Mouse (Mus musculus) heart, postnatal 36 days (tissue): ENCODE measurements around the gene Pax5. TPM values are rescaled to one million over a fixed set of nuclear protein-coding genes. Genes with fewer than 3 reads are reported as not detected.
"Not testable (repeated sequence)": the region's sequence is repeated elsewhere in the genome, so short reads cannot be mapped to it uniquely, and the experiment has no call there.

Experiments used
- DNase-seq, 2 experiments: peaks; one replicate each; pipeline ENCODE4 v3.0.0; 2021 to 2022
- intact Hi-C: fragments of 180-260 bp; cut with DNase I; formaldehyde crosslinking; loops from one replicate; pipeline ENCODE4 v1.15.1; 2025
- total RNA-seq, 2 experiments: library from RNA; stranded (reverse); gene quantifications; 2 replicates each; pipeline ENCODE4 v1.2.3; 2021

Gene Pax5
- total RNA-seq: under 1 TPM; 0.72 to 0.73 TPM

DNA sequence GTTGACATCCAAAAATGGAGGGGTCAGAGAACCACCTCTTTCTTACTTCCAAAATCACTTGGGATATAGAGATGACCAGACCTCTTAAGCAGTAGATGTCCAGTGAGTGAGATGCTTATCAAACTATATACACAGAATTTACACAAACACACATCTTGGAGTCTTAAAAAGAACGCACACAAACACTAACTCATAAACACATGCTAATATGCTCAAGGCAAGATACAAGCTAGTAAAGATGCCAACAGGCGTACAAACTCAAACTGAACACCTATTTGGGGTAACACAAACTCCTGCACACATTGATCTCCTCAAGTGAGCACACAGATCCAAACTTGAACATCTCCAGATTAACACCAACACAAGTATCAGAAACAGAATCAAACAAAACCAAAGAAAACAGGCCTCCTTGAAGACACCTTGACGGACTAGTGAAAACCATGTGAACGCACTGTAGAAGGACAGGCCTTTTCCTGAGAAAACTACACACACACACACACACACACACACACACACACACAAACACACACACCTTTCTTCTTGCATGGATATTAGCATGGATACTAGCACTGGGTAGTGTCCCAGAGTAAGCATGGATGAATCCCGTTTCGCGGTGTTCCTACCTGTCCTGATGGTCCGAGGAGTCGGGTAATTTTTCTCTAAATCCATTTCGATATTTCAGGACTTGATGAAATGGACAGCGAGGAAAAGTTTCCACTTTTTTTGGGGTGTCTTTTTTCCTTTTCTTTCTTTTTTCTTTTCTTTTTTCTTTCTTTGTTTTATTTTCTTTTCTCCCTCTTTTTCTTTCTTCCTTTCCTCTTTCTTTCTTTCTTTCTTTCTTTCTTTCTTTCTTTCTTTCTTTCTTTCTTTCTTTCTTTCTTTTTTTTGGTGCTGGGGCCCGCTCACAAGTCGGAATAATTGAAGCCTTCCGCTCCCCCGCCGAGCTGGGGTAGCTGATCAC lies at the start of gene Pax5:
Gene Pax5 (minus strand): TSS at position 748 of the 961 bp plus-strand sequence.
- DNase-seq: no peak
- intact Hi-C loops: no loop called here

DNA sequence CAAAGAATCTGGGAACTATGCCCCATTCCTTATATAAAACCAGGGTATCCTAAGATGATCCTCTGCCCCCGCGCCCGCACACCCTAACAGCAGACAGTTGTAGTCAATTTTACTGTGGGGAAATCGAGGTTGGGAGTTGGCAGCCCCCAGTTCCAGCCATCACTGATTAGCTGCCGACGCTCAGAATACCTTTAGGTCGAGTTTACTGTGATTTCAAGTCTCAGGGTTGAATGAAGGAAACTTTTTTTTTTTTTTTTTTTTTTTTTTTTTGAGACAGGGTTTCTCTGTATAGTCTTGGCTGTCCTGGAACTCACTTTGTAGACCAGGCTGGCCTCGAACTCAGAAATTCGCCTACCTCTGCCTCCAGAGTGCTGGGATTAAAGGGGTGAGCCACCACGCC lies 46.8 kb upstream of the Pax5 start:
- DNase-seq: not testable (repeated sequence)
- intact Hi-C loops: loop anchor here (5.0 to 10.0 kb wide), 5 partner anchors 130 to 648 kb away; partner anchors contain the start of genes Slc25a51 and Tomm5

DNA sequence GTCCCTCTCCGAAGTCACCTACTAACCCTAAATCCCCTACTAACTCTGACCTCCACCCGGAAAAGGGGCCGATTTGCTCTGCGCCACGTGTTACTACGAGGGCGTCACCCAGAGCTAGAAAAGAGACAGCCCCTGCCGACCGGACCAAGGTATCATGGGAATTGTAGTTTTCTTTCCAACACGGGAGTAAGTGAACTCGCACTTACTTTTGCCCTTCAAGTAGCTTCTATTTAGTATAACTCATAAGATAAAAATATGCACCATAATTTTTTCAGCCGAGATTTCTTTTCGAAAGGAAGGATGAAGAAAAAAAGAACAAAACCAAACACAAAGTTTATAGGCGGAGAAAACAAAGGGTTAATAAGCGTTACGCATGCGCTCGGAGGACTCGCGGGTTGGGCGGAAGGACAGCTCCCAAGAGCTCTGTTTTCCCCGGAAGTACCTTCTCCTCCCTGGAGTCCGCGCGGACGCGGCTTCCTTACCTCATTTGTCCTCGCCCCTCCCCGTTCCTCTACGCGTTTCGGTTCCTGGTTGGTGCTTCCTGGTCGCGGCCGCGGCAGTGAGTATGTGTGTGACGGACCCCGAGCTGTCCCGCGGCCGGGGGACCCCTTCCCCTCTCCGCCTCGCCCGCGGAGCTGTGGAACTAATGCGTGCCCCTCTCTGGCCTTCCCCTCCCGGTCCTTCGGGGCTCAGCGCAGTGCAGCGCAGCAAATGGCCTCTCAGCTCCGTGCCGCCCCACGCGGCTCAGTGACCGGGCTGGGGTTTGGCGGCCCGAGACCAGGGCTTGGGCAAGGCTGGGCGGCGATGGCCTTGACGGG lies 46.1 kb upstream of the Pax5 start:
- intact Hi-C loops: loop anchor here (5.0 to 10.0 kb wide), 5 partner anchors 131 to 648 kb away; partner anchors contain the start of genes Slc25a51 and Tomm5
- peak; percentile 86 to 92 for DNase-seq

DNA sequence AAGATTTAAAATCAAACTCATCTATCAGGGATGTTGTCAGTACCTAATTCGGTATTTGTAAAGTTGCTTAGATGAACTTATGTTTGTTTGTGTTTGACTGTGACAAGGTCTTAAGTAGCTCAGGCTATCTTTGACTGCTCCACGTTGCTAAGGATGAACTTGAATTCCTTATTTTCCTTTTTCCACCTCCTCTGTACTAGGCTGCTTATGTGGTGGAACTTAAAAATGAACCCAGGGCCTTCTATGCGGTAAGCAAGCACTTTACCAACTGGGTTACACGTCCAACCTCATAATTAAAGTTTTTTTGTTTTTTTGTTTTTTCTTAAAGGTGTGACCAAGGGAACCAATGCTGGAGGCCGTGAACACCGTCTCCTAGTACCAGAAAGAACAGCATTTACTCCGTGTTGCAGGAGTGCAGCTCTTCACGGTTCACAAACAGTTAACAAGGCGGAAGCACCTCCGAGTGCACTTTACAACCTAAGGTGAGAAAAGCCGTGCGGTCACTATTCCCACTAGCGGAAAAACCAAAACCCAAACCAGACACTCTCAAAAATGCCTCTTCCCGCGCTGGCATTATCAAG lies 45.4 kb upstream of the Pax5 start, which contains the start of gene Zcchc7:
Gene Zcchc7 (plus strand): TSS at position 325 of the 581 bp plus-strand sequence.
- intact Hi-C loops: loop anchor here (5.0 to 10.0 kb wide), 5 partner anchors 132 to 649 kb away; partner anchors contain the start of genes Slc25a51 and Tomm5

GRCm38 (mm10) chr4:44740471-44740870 lies 30.2 kb upstream of the Pax5 start:
- no peak for DNase-seq
- intact Hi-C loops: no loop called here

More for the DNA sequence above, 45.4 kb upstream of the Pax5 start, which contains the start of gene Zcchc7:
- no peak for DNase-seq

DNA sequence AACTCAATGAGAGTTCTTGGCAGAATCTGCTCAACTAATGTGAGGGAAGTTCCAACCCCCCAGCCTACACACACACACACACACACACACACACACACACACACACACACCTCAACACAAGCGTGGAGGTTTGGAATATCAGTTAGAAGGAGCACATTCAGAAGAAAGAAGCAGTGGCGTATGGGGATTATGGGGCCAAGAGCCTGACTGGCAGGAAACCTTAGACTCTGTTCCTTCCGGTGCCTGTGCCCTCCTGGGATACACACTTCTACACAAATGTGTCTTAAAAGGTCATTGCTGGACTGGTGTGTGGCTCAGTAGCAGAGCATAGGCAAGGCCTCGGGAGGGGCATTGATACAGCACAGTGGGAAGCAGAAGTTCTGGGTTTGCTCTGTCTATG lies 10.9 kb upstream of the Pax5 start:
- intact Hi-C loops: no loop called here
- no peak for DNase-seq

GRCm38 (mm10) chr4:44720046-44720445 lies 9.8 kb upstream of the Pax5 start:
- no peak for DNase-seq
- intact Hi-C loops: no loop called here

DNA sequence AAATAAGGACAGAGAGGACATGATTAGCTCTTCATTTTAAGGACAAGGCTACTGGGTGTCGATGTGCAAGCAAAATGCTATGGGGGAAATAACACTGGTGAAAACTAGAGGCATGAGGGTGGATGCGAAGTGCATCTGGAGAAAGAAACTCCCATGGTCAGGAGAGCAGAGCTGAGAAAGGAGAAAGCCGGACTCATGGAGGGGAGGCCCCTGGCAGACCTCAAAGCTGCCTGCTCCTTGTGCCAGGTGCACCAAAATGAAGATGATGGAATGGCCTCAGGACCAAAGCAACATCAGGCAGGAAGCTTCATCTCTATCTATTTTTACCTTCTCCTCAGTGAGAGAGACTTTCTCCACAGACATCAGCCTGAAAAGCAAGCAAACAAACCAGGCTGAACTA lies 7.4 kb upstream of the Pax5 start:
- intact Hi-C loops: no loop called here
- no peak for DNase-seq

- no peak for DNase-seq
- intact Hi-C loops: no loop called here
Measured at GRCm38 (mm10) chr4:44716391-44716790, 6.1 kb upstream of the Pax5 start.

DNA sequence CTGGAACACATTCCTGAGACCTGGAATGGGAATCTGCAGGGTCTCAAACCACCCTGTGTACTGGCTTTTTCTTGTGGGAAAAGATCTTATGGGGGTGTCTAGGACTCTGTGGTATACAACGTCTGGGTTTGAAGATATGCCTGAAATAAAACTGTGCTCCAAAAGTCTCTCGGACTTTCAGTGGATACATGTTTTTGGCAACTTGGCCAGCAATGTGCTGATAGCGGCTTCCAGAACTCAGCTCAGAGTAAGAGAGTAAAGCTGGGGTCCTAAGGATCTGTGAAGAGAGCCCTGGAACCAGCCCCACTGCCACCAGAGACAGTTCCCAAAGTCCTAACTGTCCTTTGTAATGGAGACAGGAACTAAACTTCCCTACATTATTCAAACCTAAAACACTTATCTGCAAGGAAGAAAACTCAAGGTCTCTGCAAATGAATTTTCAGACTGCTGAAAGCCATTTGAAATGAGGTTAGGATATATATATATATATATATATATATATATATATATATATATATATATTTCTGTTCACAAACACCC lies 5.4 kb upstream of the Pax5 start:
- intact Hi-C loops: no loop called here
- DNase-seq: no peak

- intact Hi-C loops: no loop called here
- no peak for DNase-seq
Measured at GRCm38 (mm10) chr4:44714111-44714621, 3.9 kb upstream of the Pax5 start.

DNA sequence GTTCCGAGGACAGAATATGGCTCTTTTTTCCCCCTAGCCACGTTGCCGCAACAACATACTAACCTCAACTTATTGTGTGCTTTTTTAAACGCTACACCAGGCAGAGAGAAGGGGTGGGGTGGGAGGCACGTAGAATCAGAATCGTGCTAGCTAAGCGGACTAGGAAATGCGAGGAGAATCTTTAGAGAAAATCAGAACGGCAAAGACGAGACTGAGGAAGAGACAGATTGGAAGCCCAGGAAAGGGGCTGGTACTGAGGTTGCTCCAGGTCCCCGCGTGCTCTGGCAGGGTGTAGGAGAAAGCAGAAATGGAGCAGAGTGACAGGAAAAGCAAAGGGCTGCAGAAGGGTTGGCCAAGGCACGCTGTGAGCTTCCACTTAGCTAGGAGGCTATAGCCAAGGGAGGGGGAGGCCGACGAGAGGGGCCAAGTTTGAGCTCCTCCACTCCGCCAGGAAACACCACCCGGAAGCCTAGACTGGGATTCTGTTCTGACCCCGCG lies 3.3 kb upstream of the Pax5 start:
- no peak for DNase-seq
- intact Hi-C loops: no loop called here

DNA sequence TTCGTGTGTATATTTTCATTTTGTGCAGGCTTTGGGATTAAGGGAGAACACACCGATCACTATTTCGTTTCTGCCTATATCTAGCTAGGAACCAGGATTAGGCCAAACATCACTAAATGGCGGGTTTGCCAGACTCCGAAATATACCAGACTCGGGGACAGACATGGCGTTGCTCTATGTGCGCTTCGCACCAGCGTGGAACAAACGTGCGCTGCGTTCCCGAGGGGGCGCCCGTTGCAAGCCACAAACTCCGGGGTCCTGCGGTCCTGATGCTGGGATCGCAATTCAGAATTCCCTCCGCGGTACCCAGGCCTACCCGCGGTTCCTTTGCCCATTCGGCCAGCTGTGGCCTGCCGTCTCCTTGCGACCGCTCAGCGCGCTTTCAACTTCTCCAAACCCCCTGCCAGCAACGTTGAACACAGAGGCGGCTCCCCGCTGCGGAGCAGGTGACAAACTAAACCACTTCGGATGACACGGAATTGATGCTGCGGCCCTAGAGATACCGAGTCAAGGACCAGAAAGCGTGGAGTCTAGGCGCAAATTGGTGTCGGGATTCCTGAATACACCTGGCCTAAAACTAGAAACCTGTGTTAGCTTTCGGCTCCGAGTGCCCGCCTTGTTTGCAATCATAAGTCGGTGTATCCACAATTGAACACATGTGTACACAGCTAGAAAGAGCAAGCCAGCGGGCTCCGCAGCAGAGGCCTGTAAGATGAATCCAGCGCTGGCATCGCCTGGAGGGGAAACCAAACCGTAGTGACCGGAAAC lies 2.7 kb upstream of the Pax5 start:
- peak; percentile 12 to 31 for DNase-seq
- intact Hi-C loops: no loop called here

GRCm38 (mm10) chr4:44712051-44712700 lies 1.9 kb upstream of the Pax5 start:
- intact Hi-C loops: no loop called here
- DNase-seq: peak in 1 of 2 experiments; percentile 7

DNA sequence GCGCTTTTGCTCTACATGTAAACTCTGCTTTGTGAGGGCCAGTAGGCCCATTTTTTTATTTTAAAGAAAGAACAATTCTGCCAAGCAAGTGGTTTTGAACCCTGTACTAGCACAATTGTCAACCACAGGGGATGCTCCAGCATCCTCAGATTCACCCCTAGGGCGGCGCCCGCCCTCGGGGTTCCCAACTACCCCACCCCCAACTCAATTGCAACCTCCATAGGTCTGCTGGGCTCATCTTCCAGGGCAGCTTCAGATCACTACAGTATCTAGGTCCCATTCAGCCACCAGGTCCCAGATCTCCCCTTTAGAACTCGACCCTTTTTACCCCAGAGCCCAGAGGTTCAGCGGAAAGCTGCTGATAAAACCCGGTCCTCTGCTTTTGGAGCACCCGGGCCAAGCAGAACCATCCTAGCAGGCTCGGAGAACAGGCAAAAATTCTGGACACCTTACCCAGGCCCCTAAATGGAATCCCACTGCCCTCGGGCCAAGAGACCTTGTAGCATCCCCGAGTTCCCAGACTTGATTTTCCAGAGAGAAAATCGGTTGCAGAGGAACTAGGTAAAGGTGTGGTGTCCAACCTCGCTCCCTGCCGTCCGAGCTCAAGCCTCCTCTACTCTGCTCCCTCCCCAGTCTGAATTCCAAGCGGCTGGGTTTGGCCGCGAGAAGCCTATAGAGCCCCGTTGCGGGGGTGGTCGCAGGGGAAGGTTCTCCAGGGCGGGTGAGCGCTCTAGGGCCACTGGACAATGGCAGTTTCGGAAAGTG lies 1.0 kb upstream of the Pax5 start:
- intact Hi-C loops: no loop called here
- no peak for DNase-seq

DNA sequence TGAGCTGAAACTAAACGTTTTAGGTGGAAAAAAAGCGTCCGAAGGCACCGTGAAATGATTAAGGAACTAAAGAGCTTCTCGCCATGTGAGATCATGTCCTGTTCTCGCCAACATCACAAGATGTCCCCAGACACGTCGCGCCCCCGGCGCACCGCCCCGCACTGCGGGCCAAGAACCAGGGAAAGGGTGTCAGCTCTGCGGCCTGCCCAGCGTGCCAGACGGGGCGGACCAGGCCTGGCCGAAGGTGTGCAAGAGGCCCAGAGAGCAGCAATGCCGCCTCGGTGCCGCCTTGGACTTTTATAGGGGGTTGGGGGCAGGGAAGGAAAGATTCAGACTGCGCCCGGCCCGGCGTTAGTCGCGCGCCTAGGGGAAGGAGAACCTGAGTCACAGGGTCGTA lies 412 bp upstream of the Pax5 start:
- intact Hi-C loops: no loop called here
- DNase-seq: no peak

DNA sequence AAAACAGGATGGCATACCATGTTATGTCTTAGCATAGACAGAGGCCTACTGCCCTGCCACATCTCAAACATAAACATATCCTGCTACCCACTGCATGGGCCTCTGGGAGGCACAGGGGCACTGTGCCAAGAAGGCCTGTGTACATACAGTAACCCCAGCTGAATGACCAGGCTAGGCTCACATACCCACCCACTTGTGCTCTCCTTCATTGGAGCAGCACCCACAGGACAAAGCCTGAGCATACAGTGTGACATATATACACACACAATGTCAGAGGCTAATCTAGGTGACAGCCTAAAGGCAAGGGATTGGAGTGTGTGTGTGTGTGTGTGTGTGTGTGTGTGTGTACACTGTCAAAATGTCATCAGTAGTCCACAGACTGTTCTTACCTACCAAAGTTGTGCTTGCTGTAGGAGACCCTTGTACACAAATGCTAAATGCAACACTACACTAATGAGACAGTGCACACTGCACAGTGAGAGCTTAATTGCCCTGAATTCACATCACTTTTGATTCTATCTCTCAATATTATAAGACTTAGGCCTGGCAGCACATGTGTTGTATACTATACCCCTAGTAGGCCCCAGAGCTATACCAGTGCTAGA lies 1.1 kb downstream of the Pax5 start:
- no peak for DNase-seq
- intact Hi-C loops: no loop called here

GRCm38 (mm10) chr4:44708311-44708710 lies 2.0 kb downstream of the Pax5 start:
- intact Hi-C loops: no loop called here
- DNase-seq: no peak
